Comparison of ENCODE assay signal across 8 mouse cellular contexts in the genomic region with DNA sequence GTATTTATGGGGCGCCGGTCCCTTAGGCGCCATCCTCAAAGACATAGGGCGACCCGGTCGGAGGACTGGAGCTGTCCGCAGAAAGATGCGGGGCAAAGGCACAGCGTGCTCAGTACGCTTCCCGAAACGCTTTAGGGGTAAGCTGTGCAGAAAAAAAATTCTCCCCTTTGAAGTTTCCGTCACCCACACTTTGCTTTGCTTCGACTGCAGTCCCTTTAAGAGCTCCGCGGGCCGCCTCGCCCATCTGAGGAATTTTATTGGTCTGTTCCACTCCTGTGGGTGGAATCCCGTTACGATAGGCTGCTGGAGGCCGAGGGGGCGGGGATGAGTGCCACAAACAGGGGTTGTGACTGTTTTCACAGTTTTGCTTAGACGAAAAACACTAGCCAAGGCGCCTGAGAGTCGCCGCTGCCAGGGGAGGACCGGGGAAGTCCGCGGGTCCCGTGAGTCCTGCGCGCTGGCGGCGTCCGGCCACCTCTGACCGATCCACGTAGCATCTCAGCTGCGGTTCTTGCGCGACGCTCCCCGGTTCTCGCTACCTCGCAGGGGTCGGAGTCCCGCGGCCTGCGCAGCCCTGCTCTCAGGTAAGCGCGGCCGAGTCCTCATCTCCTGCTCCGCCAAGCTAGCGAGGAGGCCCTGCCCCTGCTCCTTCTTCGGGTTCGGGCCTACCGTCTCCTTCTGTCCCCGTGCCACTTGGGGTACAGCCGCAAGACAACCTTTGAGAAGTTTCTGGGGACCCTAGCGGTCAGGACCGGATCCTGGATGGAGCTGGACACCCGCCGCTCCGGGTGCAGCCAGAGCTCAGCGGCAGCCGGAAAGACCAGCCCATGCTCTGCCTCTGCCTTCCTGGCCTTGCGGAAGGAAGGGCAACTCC. TPM values are rescaled to one million over a fixed set of nuclear protein-coding genes. Genes with fewer than 3 reads are reported as not detected.
DNase-seq lines count a peak whose midpoint lies in the region; ATAC-seq and TF ChIP-seq lines count a peak whose summit lies in the region.

A gene (plus strand): TSS at position 305 of the 874 bp plus-strand sequence.

- intact Hi-C loops in heart, postnatal 14 days (cut with DNase I), result no loop called here

- H3K27me3 ChIP-seq in ES-Bruce4 (ENCODE audit: control insufficient read depth, insufficient read depth, low read length, poor library complexity, severe bottlenecking), result no peaks in the 10 kb centered on the region
- H3K27me3 ChIP-seq in forebrain, embryonic 14.5 days (replicated peaks; ENCODE audit: control insufficient read depth, insufficient read depth, low read length), result no peaks in the 10 kb centered on the region
- H3K27me3 ChIP-seq in neural tube, embryonic 15.5 days (replicated peaks), result no peaks in the 10 kb centered on the region

- no peaks in the 10 kb centered on the region for H3K9me3 ChIP-seq in ES-Bruce4 (replicated peaks; ENCODE audit: control insufficient read depth, insufficient read depth, low read length, poor library complexity, severe bottlenecking)
- H3K9me3 ChIP-seq in forebrain, embryonic 14.5 days (replicated peaks; ENCODE audit: control insufficient read depth, low read length), result no peaks in the 10 kb centered on the region
- H3K9me3 ChIP-seq in neural tube, embryonic 15.5 days (replicated peaks), result no peaks in the 10 kb centered on the region

- ATAC-seq in cerebellum, adult (ENCODE audit: insufficient number of reproducible peaks, low FRiP score, low TSS enrichment), result peak; percentile 79
- ATAC-seq in forebrain, embryonic 14.5 days, result peak; percentile 91
- ATAC-seq in neural tube, embryonic 15.5 days (ENCODE audit: low FRiP score), result peak; percentile 91

- WGBS in forebrain, embryonic 14.5 days, result under 1% methylated on average over 66 of the region's 66 CpGs
- WGBS in neural tube, embryonic 15.5 days, result under 1% methylated on average over 66 of the region's 66 CpGs

- peak within 1 kb of the TSS; percentile 72 for H3K9ac ChIP-seq in ES-Bruce4 (ENCODE audit: low read depth, poor library complexity, severe bottlenecking)
- peak within 1 kb of the TSS; percentile 81 for H3K9ac ChIP-seq in forebrain, embryonic 14.5 days (ENCODE audit: low read length)
- peak within 1 kb of the TSS; percentile 77 for H3K9ac ChIP-seq in neural tube, embryonic 15.5 days (replicated peaks)

- H3K4me3 ChIP-seq in ES-Bruce4 (ENCODE audit: low read depth, low read length), result peak within 1 kb of the TSS; percentile 87
- peak within 1 kb of the TSS; percentile 79 for H3K4me3 ChIP-seq in forebrain, embryonic 14.5 days (ENCODE audit: low read depth, low read length)
- H3K4me3 ChIP-seq in neural tube, embryonic 15.5 days (replicated peaks), result peak within 1 kb of the TSS; percentile 77

- TF ChIP-seq CTCF in ES-Bruce4 (IDR thresholded peaks at IDR 0.05; ENCODE audit: low read depth, low read length), result no peak

- peak; percentile 99 for DNase-seq in forebrain, embryonic 14.5 days (ENCODE audit: low spot score)
- DNase-seq in heart, postnatal 14 days, result peak; percentile 92 to 93
- peak; percentile 96 for DNase-seq in layer of hippocampus, adult 11-12 months (ENCODE audit: low spot score)
- peak; percentile 97 for DNase-seq in lung, adult 18-20 months
- peak; percentile 97 for DNase-seq in testis, postnatal 14 days (ENCODE audit: low spot score)

- TF ChIP-seq POLR2A in ES-Bruce4 (IDR thresholded peaks at IDR 0.05; ENCODE audit: insufficient read depth, low read length), result no peak

- H3K27ac ChIP-seq in ES-Bruce4 (ENCODE audit: insufficient read depth, low read length), result peak within 1 kb of the TSS; percentile 16
- peak within 1 kb of the TSS; percentile 68 for H3K27ac ChIP-seq in forebrain, embryonic 14.5 days (ENCODE audit: low read depth, low read length)
- H3K27ac ChIP-seq in neural tube, embryonic 15.5 days (replicated peaks), result peak within 1 kb of the TSS; percentile 92

- no peaks in the 10 kb centered on the region for H3K4me1 ChIP-seq in ES-Bruce4 (ENCODE audit: control insufficient read depth, insufficient read depth, low read length)
- H3K4me1 ChIP-seq in forebrain, embryonic 14.5 days (ENCODE audit: control insufficient read depth, insufficient read depth, low read length), result peaks cover 21% of the 10 kb centered on the region
- peaks cover 55% of the 10 kb centered on the region for H3K4me1 ChIP-seq in neural tube, embryonic 15.5 days

- TF ChIP-seq EP300 in ES-Bruce4 (IDR thresholded peaks at IDR 0.05; ENCODE audit: insufficient read depth, low read depth, low read length), result no peak

- H3K4me2 ChIP-seq in forebrain, embryonic 14.5 days (ENCODE audit: low read length), result peak within 1 kb of the TSS; percentile 92
- peak within 1 kb of the TSS; percentile 99 for H3K4me2 ChIP-seq in neural tube, embryonic 15.5 days

- peaks cover under 1% of the 10 kb centered on the region for H3K36me3 ChIP-seq in ES-Bruce4 (ENCODE audit: control insufficient read depth, insufficient read depth, low read length, poor library complexity, severe bottlenecking)
- H3K36me3 ChIP-seq in forebrain, embryonic 14.5 days (ENCODE audit: control insufficient read depth, insufficient read depth, low read length), result no peaks in the 10 kb centered on the region
- H3K36me3 ChIP-seq in neural tube, embryonic 15.5 days, result no peaks in the 10 kb centered on the region

RNA-seq across cellular contexts. Expression of the gene that starts here (rescaled TPM):
- 17.4 and 24.2 TPM in 2 replicates for polyA plus RNA-seq in ES-Bruce4 (2011; ENCODE audit: insufficient read depth, insufficient read length, low read depth, missing spikeins)
- polyA plus RNA-seq in forebrain, embryonic 14.5 days (2014; fragmentation: Nextera tagmentation; extraction: Ambion mirVana), result 32.9 and 41.2 TPM in 2 replicates
- 10 to 100 TPM; 34.7 to 38.9 TPM for total RNA-seq in heart, postnatal 14 days (2021)
- 88.1 and 91.7 TPM in 2 replicates for polyA plus RNA-seq in neural tube, embryonic 15.5 days (2015; fragmentation: Nextera tagmentation; extraction: Ambion mirVana)

Comparison
In these comparisons a context has a peak if more than half of its experiments do, and no peak if none do; other contexts are left out.
1. Peak in every context shown above with its lines: DNase-seq, ATAC-seq, H3K4me3 ChIP-seq and H3K27ac ChIP-seq.
2. H3K27ac ChIP-seq: peak in every context shown above with its lines; median percentile 92 in neural tube, embryonic 15.5 days; 68 in forebrain, embryonic 14.5 days; 16 in ES-Bruce4.